Mouse (Mus musculus) limb, embryonic 13.5 days (tissue): Measurements from ENCODE around the gene Btn2a2. TPM values are rescaled to one million over a fixed set of nuclear protein-coding genes. Genes with fewer than 3 reads are reported as not detected.
A peak's percentile ranks its signal among the peaks of the same experiment; 100 is the strongest.

Source experiments
- ATAC-seq: fragments of 200-750 bp; cut with Nextera tagmentation; 2 replicates; pipeline ENCODE4 v1.8.0; 2017; ENCODE audit warnings: low read depth, moderate number of reproducible peaks, moderate TSS enrichment; ENCODE audit not compliant: low FRiP score
- H3K27ac ChIP-seq: fragments of 300-500 bp; sonication (generic); 2 replicates; pipeline ENCODE4 v1.5.1; 2015; ENCODE audit warnings: inconsistent platforms, mild to moderate bottlenecking, moderate library complexity
- H3K27me3 ChIP-seq: fragments of 300-500 bp; sonication (generic); 2 replicates; pipeline ENCODE4 v1.6.1; 2015; ENCODE audit warnings: mild to moderate bottlenecking, inconsistent platforms
- H3K36me3 ChIP-seq: fragments of 300-500 bp; sonication (generic); 2 replicates; pipeline ENCODE4 v1.6.1; 2015; ENCODE audit warnings: inconsistent platforms, mild to moderate bottlenecking, moderate library complexity
- H3K4me1 ChIP-seq: fragments of 300-500 bp; sonication (generic); 2 replicates; pipeline ENCODE4 v1.6.1; 2015; ENCODE audit warnings: inconsistent platforms
- H3K4me2 ChIP-seq: fragments of 300-500 bp; sonication (generic); replicated peaks from 2 replicates; pipeline ENCODE4 v1.6.1; 2015; ENCODE audit warnings: inconsistent platforms, mild to moderate bottlenecking, moderate library complexity
- H3K4me3 ChIP-seq: fragments of 300-500 bp; sonication (generic); 2 replicates; pipeline ENCODE4 v1.5.1; 2015; ENCODE audit warnings: moderate library complexity, mild to moderate bottlenecking, inconsistent platforms
- H3K9ac ChIP-seq: fragments of 300-500 bp; sonication (generic); 2 replicates; pipeline ENCODE4 v1.6.1; 2015; ENCODE audit warnings: mild to moderate bottlenecking, inconsistent platforms
- H3K9me3 ChIP-seq: fragments of 300-500 bp; sonication (generic); 2 replicates; pipeline ENCODE4 v1.6.1; 2016; ENCODE audit warnings: inconsistent platforms
- WGBS: fragments of 180-500 bp; shearing (Covaris S2); methylation state at CpG from one replicate; pipeline ENCODE4 v1.1.7; 2015; 5-methylcytosine and 5-hydroxymethylcytosine counted together
- polyA plus RNA-seq: library from polyadenylated mRNA; unstranded; fragments of >200 nt; fragmentation: Nextera tagmentation; extraction: Ambion mirVana; gene quantifications from 2 replicates; pipeline ENCODE4 v1.2.1, GENCODE M21; 2015

The Btn2a2 gene
- polyA plus RNA-seq, 1 experiment from 2014 or later, result 1.5 TPM

DNA sequence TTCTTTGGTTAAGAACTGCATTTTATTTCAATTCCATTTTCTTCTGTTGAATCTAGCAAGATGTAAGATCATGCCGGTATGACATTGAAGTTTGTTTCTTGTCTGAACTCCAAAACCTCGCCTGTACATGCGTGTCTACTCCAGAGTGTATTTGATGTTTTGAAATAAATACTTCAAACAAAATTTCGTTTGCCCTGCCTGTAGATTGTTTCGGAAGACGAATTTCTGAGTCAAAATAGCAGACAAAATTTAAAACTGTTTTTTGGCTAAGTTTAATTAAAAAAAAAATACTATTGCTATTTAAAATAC lies 29.6 kb upstream of the Btn2a2 start:
- Histone ChIP-seq H3K4me1 (peaks cover 4% of the 10 kb centered on the region; the same call in 1 of the 2 replicates), H3K36me3 (no peaks in the 10 kb centered on the region), H3K27me3 (no peaks in the 10 kb centered on the region), H3K9me3 (no peaks in the 10 kb centered on the region), H3K4me2 (peak overlapping the region; percentile 68), H3K9ac (peak overlapping the region; percentile 48), H3K4me3 (peak overlapping the region; percentile 53), H3K27ac (no peak overlapping the region)
- WGBS, result under 1% methylated on average over 6 of the region's 6 CpGs
- ATAC-seq, result 0 out of 2 replicates have a peak, but pooled peaks have one; percentile 4

DNA sequence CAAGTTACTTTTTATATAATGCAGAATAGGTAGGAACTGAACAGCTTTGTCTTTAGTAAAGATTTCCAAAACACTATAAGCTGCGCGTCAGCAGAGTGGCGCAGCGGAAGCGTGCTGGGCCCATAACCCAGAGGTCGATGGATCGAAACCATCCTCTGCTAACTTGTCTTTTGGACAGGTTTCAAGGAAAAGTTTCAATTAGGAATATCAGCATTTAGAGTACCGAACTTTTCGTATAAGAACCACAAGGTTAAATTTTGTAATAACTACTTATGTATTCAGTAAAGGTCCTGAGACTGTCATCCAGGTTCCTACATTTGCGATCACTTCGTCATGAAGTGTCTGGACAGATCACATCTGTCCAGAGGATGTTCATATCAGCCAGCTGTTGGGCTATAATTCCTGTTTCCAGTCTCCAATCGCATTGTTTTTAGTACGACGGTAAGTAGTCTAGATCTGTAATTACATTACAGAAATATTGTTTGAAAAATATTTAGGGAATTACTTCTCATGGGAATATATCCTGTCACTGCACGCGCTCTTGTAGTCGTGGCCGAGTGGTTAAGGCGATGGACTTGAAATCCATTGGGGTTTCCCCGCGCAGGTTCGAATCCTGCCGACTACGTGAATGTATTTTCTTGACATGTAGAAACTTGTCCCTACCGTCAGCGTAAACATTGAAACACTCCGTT lies 29.1 kb upstream of the Btn2a2 start:
- Histone ChIP-seq H3K9me3 (no peaks in the 10 kb centered on the region), H3K27ac (peak overlapping the region; percentile 85), H3K4me2 (peak overlapping the region; percentile 68), H3K27me3 (no peaks in the 10 kb centered on the region), H3K9ac (peak overlapping the region; percentile 66), H3K4me1 (peaks cover 4% of the 10 kb centered on the region; the same call in 1 of the 2 replicates), H3K4me3 (peak overlapping the region; percentile 53), H3K36me3 (no peaks in the 10 kb centered on the region)
- WGBS, result under 1% methylated on average over 27 of the region's 27 CpGs
- peak; percentile 87 for ATAC-seq

DNA sequence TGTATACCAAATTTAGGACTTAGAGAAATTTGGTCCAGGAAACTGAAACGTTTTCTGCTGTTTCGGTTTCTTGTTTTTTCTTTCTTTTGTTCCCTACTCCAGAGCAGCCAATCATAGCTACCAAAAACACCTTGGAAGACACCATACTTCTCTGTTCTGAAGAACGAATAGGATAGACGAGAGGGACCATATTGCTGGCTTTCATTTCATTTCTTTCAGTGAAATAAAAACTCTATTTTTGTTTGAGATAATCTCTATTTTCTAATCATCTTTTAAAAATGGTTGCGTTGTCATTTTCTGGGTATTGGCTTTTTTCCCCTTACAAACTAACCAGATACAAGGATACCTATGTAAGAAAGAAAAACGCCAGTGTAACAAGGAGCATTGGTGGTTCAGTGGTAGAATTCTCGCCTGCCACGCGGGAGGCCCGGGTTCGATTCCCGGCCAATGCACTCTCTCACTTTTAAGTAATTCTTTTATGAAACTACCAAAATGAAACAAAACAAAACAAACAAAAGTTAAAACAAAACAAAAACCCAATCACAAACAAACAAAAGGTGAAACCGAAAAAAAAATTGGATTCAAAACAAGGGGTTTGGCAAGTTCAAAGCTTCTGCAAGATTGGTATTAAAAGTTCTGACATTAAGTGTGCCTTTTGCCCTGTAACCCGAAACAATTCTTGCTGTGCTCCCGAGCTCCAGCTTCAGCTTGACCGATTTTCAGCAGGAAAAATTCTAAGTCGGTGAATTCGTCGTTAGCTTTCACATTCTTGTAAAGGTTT lies 28.4 kb upstream of the Btn2a2 start:
- peak overlapping the region; percentile 66 for H3K9ac ChIP-seq
- no peaks in the 10 kb centered on the region for H3K9me3 ChIP-seq
- under 1% methylated on average over 19 of the region's 19 CpGs for WGBS
- H3K27me3 ChIP-seq, result no peaks in the 10 kb centered on the region
- H3K4me3 ChIP-seq, result peak overlapping the region; percentile 53
- ATAC-seq, result peak; percentile 73; the same call in 1 of the 2 replicates
- peak overlapping the region; percentile 85 for H3K27ac ChIP-seq
- H3K4me2 ChIP-seq, result peak overlapping the region; percentile 68
- H3K4me1 ChIP-seq, result peaks cover 4% of the 10 kb centered on the region; the same call in 1 of the 2 replicates
- H3K36me3 ChIP-seq, result no peaks in the 10 kb centered on the region

DNA sequence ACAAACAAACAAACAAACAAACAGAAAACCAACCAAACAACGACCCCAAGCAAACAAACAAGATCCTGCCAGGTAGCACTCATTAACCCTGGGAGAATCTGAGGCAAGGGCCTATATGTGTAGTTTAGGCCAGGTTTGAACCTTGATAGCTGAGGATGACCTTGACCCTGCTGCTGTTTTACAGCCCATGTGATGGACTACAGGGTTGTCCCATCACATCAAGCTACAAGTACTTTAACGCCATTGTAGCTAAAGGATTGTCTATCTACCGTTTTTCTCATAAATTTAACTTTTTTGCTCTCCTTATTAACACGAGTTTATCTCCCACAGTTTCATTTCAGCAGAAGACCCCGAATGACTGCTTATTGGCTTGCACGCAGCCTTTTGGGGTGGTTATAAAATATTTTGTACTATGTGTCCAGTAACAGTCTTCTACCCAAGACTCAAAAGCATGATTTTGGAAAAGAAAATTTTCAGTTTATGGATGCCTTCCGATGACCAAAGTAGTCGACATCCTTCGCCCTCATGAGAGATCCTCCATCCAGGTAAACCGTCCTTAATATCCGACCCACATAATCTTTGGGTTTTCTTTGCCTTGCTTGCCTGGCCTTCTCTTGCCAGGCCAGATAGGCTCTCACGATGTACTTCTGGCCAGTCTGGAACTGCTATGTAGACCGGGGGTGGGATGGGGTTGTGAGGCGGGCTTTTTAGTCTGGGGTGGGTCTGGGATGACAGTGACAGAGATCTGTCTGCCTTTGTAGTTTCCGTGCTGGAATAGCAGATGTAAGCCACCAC lies 27.4 kb upstream of the Btn2a2 start:
- ATAC-seq, result no peak
- no peaks in the 10 kb centered on the region for H3K27me3 ChIP-seq
- peak overlapping the region; percentile 65 for H3K4me2 ChIP-seq
- WGBS, result 52% methylated on average over 15 of the region's 15 CpGs
- peak overlapping the region; percentile 33; the same call in 1 of the 2 replicates for H3K27ac ChIP-seq
- H3K36me3 ChIP-seq, result no peaks in the 10 kb centered on the region
- peak overlapping the region; percentile 53 for H3K4me3 ChIP-seq
- peaks cover 4% of the 10 kb centered on the region; the same call in 1 of the 2 replicates for H3K4me1 ChIP-seq
- H3K9me3 ChIP-seq, result no peaks in the 10 kb centered on the region
- peak overlapping the region; percentile 50; the same call in 1 of the 2 replicates for H3K9ac ChIP-seq

DNA sequence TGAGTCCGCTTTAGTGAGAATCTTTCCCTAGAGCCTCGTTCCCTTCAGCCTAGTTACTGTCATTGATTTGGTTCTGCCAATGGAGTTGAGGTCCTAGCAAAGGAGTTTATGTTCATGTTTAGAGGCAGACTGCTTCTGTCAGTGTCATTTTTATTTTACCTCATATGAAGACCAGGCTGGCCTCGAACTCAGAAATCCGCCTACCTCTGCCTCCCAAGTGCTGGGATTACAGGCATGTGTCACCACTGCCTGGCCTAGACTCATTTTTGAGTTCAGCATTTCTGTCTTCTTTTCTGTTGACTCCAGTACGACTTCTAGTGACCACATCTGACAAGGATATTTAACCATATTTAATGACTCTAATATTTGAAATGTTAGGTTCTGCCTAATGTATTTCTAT lies 26.6 kb upstream of the Btn2a2 start:
- whole genome bisulfite sequencing, result 82% methylated on average over 5 of the region's 5 CpGs
- no peak for ATAC-seq
- no peak overlapping the region for H3K27ac ChIP-seq
- no peaks in the 10 kb centered on the region for H3K9me3 ChIP-seq
- peaks cover 4% of the 10 kb centered on the region; the same call in 1 of the 2 replicates for H3K4me1 ChIP-seq
- no peaks in the 10 kb centered on the region for H3K36me3 ChIP-seq
- H3K4me3 ChIP-seq, result no peak overlapping the region
- H3K27me3 ChIP-seq, result no peaks in the 10 kb centered on the region
- H3K4me2 ChIP-seq, result no peak overlapping the region
- no peak overlapping the region for H3K9ac ChIP-seq

DNA sequence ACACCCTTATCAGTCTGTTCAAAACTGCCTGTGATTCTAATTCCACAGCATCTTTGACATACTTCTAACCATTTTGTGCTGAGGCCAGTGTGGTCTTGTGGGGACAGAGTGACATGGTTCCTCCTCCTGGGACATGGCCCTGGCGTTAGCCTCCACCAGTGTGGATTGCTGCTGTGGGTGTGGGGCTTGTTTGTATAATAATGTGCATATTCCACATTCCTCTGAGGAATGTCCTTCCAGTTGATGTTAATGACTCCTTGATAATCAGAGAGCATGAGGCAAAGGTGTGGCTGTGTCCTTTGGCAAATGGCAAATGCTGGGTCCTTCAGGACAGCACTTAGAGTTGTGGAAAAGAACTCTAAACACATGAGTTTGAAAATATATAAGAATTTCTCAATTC lies 24.9 kb upstream of the Btn2a2 start:
- ATAC-seq, result no peak
- H3K27me3 ChIP-seq, result no peaks in the 10 kb centered on the region
- WGBS, result 89% methylated on average over 1 of the region's 1 CpGs

DNA sequence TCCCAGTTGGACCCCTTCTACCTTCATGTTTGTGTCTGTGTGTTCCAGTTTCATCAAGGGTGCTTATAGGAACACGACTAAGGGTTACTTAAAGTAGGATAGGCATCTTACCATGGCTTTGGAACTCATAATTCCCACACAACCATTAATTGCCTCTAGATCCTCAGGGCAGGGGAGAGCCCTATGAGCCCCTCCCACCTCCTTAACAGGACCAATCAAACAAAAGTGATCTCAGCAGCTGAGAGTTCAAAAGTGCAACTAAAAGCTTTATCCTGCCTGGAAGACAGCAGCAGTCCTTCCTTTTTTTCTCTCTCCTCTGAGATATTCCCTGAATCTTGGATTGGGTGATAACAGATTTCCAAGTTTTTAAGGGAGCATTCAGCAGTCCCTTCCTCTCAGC lies 21.5 kb upstream of the Btn2a2 start:
- H3K4me1 ChIP-seq, result peaks cover 9% of the 10 kb centered on the region
- no peak for ATAC-seq

More for the DNA sequence above, 24.9 kb upstream of the Btn2a2 start:
- Histone ChIP-seq H3K36me3 (no peaks in the 10 kb centered on the region), H3K9me3 (no peaks in the 10 kb centered on the region), H3K27ac (no peak overlapping the region), H3K4me2 (no peak overlapping the region), H3K4me3 (no peak overlapping the region), H3K9ac (no peak overlapping the region), H3K4me1 (peaks cover 4% of the 10 kb centered on the region; the same call in 1 of the 2 replicates)

DNA sequence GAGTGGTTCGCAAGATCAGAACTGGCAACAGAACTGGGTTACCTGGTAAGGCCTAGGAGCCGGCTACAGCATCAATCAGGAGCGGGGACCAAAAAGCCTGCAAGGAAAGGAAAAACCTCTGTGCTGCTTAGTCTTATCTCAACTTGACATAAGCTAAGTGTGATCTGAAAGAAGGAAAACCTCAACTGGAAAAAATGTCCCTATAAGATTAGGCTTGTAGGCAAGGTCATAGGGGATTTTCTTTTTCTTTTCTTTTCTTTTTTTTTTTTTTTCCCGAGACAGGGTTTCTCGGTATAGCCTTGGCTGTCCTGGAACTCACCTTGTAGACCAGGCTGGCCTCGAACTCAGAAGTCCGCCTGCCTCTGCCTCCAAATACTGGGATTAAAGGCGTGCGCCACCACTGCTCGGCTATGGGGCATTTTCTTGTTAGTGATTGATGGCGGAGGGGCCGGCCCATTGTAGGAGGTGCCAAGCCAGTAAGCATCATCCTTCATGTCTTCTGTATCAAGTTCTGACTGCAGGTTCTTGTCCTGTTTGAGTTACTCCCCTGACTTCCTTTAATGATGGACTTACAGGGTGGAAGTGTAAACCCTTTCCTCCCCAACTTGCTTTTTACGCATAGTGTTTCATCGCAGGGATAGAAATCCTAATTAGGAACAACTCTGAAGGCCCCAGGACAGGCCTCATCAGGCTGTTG lies 18.3 kb upstream of the Btn2a2 start:
- Histone ChIP-seq H3K4me1 (peaks cover 15% of the 10 kb centered on the region), H3K27me3 (no peaks in the 10 kb centered on the region), H3K27ac (no peak overlapping the region), H3K9ac (no peak overlapping the region), H3K36me3 (no peaks in the 10 kb centered on the region), H3K4me2 (peak overlapping the region; percentile 61), H3K9me3 (no peaks in the 10 kb centered on the region), H3K4me3 (no peak overlapping the region)
- 29% methylated on average over 14 of the region's 14 CpGs for WGBS
- ATAC-seq, result no peak

More for the DNA sequence above, 21.5 kb upstream of the Btn2a2 start:
- Histone ChIP-seq H3K4me3 (no peak overlapping the region), H3K9me3 (no peaks in the 10 kb centered on the region), H3K9ac (no peak overlapping the region), H3K36me3 (no peaks in the 10 kb centered on the region), H3K27ac (no peak overlapping the region), H3K27me3 (no peaks in the 10 kb centered on the region), H3K4me2 (no peak overlapping the region)
- WGBS, result 25% methylated on average over 1 of the region's 1 CpGs

DNA sequence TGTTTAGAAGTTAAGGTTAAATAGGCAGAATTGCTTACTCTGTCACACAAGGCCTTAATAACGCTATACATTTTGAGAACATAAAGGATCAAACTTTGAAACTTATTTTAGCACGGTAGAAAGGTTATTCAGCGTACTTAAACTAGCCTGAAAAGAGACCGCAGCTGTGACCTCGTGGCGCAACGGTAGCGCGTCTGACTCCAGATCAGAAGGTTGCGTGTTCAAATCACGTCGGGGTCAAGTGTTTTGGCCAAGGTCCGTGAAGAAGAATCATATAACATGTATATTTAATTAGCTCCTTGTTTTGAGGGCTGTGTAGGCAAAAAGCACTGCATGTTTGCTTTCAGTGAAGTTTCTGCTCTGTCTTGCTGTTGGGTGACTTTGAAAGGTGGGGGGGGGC lies 17.7 kb upstream of the Btn2a2 start:
- Histone ChIP-seq H3K36me3 (no peaks in the 10 kb centered on the region), H3K27me3 (no peaks in the 10 kb centered on the region), H3K4me2 (peak overlapping the region; percentile 61), H3K9me3 (no peaks in the 10 kb centered on the region), H3K4me3 (peak overlapping the region; percentile 33), H3K4me1 (peaks cover 18% of the 10 kb centered on the region), H3K27ac (no peak overlapping the region), H3K9ac (no peak overlapping the region)
- ATAC-seq, result no peak
- 8% methylated on average over 13 of the region's 13 CpGs for WGBS

DNA sequence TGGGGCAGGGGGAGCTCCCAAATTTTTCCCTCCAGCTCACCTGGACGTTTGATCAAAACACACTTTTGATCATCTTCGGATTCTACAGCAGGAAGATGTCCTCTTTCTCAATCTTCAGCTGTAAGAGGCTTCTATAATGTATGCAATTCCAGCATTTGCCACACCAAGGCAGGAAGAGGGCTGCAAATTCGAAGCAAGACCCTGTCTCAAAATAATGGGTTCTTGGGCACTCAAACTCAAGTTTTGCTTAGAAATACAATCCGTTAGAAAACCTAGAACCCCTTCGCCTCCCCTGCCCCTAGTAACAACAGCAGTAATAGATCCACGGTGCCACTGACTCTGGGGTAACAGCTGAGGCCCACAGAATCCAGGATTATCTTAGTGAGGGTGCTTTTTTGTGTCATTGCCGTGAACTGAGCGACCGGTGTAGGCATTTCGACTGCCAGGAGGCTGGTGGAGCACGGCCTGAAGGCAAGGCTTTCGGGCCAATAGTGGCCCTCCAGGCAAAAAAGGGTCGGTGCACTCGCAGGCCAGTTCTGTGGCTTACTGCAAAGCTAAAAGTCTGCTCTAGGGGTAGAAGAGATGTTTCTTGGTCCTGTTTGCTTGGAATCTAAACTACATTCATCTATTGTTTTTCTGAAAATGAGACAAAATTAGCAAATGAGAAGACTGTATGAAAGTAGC lies 17.1 kb upstream of the Btn2a2 start:
- peak overlapping the region; percentile 33 for H3K4me3 ChIP-seq
- no peaks in the 10 kb centered on the region for H3K27me3 ChIP-seq
- H3K4me2 ChIP-seq, result peak overlapping the region; percentile 61
- H3K36me3 ChIP-seq, result no peaks in the 10 kb centered on the region
- ATAC-seq, result no peak
- peak overlapping the region; percentile 28; the same call in 1 of the 2 replicates for H3K27ac ChIP-seq
- no peaks in the 10 kb centered on the region for H3K9me3 ChIP-seq
- 8% methylated on average over 14 of the region's 14 CpGs for WGBS
- peak overlapping the region; percentile 51 for H3K9ac ChIP-seq
- H3K4me1 ChIP-seq, result peaks cover 18% of the 10 kb centered on the region

DNA sequence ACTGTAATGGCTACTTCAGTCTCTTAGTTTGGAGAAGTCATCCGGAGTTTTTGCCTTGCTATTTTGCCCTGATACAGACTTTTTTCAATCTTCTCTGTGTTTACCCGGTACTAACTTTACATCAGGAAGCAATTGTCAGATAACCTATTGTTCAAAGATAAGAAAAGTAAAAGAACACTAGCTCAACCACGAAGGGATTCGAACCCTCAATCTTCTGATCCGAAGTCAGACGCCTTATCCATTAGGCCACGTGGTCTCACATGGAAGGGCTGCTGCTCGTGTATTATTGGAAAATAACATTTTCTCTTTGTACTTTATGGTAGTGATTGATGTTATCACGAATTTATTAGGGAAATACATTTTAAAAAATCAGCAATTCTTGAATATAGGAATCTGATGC lies 15.1 kb upstream of the Btn2a2 start:
- under 1% methylated on average over 9 of the region's 9 CpGs for WGBS
- no peak overlapping the region for H3K27ac ChIP-seq
- no peak for ATAC-seq
- no peak overlapping the region for H3K9ac ChIP-seq
- no peaks in the 10 kb centered on the region for H3K36me3 ChIP-seq
- no peaks in the 10 kb centered on the region for H3K27me3 ChIP-seq
- peak overlapping the region; percentile 27 for H3K4me2 ChIP-seq
- no peak overlapping the region for H3K4me3 ChIP-seq
- H3K9me3 ChIP-seq, result no peaks in the 10 kb centered on the region
- H3K4me1 ChIP-seq, result peaks cover 26% of the 10 kb centered on the region
